Comparison of ENCODE assay signal across 8 mouse cellular contexts in the genomic region with DNA sequence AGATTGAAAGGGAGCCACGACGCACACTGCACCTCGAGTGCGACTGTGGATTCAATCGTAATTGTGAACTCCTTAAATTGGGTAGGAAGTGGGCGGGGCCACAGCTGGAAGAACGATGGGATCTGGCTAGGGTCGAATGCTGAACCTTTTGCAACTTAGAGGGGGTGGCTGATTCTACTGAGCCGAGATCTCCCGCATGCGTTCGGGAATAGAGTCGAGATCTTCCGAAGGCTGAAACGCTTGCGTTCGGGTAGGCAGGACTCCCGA. TPM values are rescaled to one million over a fixed set of nuclear protein-coding genes. Genes with fewer than 3 reads are reported as not detected.
DNase-seq lines count a peak whose midpoint lies in the region; ATAC-seq and TF ChIP-seq lines count a peak whose summit lies in the region.

No protein-coding gene starts in this region.

- H3K4me3 ChIP-seq in heart, adult 2 months = peak overlapping the region; percentile 72
- H3K4me3 ChIP-seq in thymus, adult 2 months (ENCODE audit: control insufficient read depth, insufficient read depth, low read length) = peak overlapping the region; percentile 69
- H3K4me3 ChIP-seq in limb, embryonic 15.5 days = peak overlapping the region; percentile 68
- H3K4me3 ChIP-seq in stomach, postnatal 0 days (ENCODE audit: low read depth, low read length) = peak overlapping the region; percentile 83

- no peaks in the 10 kb centered on the region; the same call in 1 of the 2 replicates for H3K4me1 ChIP-seq in heart, adult 2 months (ENCODE audit: control insufficient read depth, insufficient read depth, low read length)
- H3K4me1 ChIP-seq in thymus, adult 2 months (replicated peaks; ENCODE audit: control insufficient read depth, insufficient read depth, low read length) = peaks cover 16% of the 10 kb centered on the region
- H3K4me1 ChIP-seq in limb, embryonic 15.5 days = peaks cover 21% of the 10 kb centered on the region
- H3K4me1 ChIP-seq in stomach, postnatal 0 days (replicated peaks; ENCODE audit: control insufficient read depth, insufficient read depth) = no peaks in the 10 kb centered on the region

- peak overlapping the region; percentile 97 for H3K27ac ChIP-seq in heart, adult 2 months
- H3K27ac ChIP-seq in thymus, adult 2 months (ENCODE audit: control insufficient read depth, insufficient read depth, low read length) = peak overlapping the region; percentile 77
- H3K27ac ChIP-seq in limb, embryonic 15.5 days = peak overlapping the region; percentile 99
- H3K27ac ChIP-seq in stomach, postnatal 0 days (replicated peaks) = peak overlapping the region; percentile 95

- no peaks in the 10 kb centered on the region for H3K9me3 ChIP-seq in limb, embryonic 15.5 days
- no peaks in the 10 kb centered on the region for H3K9me3 ChIP-seq in stomach, postnatal 0 days (ENCODE audit: control insufficient read depth, low read length)

- TF ChIP-seq CTCF in heart, adult 2 months (IDR thresholded peaks at IDR 0.05) = no peak
- TF ChIP-seq CTCF in thymus, adult 2 months (IDR thresholded peaks at IDR 0.05; ENCODE audit: borderline replicate concordance, control insufficient read depth, extremely low read depth, insufficient read depth, low read length, poor library complexity) = no peak
- no peak for TF ChIP-seq CTCF in stomach, postnatal 0 days (IDR thresholded peaks at IDR 0.05; ENCODE audit: low read depth)

- H3K36me3 ChIP-seq in heart, adult 2 months (ENCODE audit: control insufficient read depth, insufficient read depth, low read length) = no peaks in the 10 kb centered on the region; the same call in 1 of the 2 replicates
- no peaks in the 10 kb centered on the region for H3K36me3 ChIP-seq in thymus, adult 2 months (ENCODE audit: control insufficient read depth, insufficient read depth, low read length)
- peaks cover 32% of the 10 kb centered on the region for H3K36me3 ChIP-seq in limb, embryonic 15.5 days
- peaks cover 13% of the 10 kb centered on the region for H3K36me3 ChIP-seq in stomach, postnatal 0 days (ENCODE audit: control insufficient read depth, insufficient read depth, low read length)

- TF ChIP-seq POLR2A in heart, adult 2 months (IDR thresholded peaks at IDR 0.05; ENCODE audit: insufficient read depth, low read depth, low read length) = no peak
- TF ChIP-seq POLR2A in thymus, adult 2 months (IDR thresholded peaks at IDR 0.05; ENCODE audit: control insufficient read depth, extremely low read depth, insufficient read depth, low read length, poor library complexity) = no peak

- peak overlapping the region; percentile 66 for H3K9ac ChIP-seq in heart, adult 2 months (ENCODE audit: low read depth, low read length)
- H3K9ac ChIP-seq in limb, embryonic 15.5 days = peak overlapping the region; percentile 80
- H3K9ac ChIP-seq in stomach, postnatal 0 days (ENCODE audit: low read length) = peak overlapping the region; percentile 77

- under 1% methylated on average over 18 of the region's 18 CpGs for WGBS in heart, adult 2 months
- 0% methylated on average over 18 of the region's 18 CpGs for WGBS in thymus, adult 2 months
- WGBS in limb, embryonic 15.5 days = under 1% methylated on average over 18 of the region's 18 CpGs
- WGBS in stomach, postnatal 0 days = 0% methylated on average over 18 of the region's 18 CpGs

- no peaks in the 10 kb centered on the region for H3K79me2 ChIP-seq in heart, adult 2 months (replicated peaks; ENCODE audit: control insufficient read depth, insufficient read depth, low read length)

- H3K27me3 ChIP-seq in heart, adult 2 months (ENCODE audit: control insufficient read depth, insufficient read depth, low read length) = no peaks in the 10 kb centered on the region
- no peaks in the 10 kb centered on the region for H3K27me3 ChIP-seq in thymus, adult 2 months (ENCODE audit: control insufficient read depth, insufficient read depth, low read length)
- H3K27me3 ChIP-seq in limb, embryonic 15.5 days = no peaks in the 10 kb centered on the region
- no peaks in the 10 kb centered on the region for H3K27me3 ChIP-seq in stomach, postnatal 0 days (ENCODE audit: control insufficient read depth, insufficient read depth, low read length)

- TF ChIP-seq EP300 in heart, adult 2 months (IDR thresholded peaks at IDR 0.05; ENCODE audit: insufficient read depth, low read depth, low read length) = peak; percentile 75; the same call in 1 of the 2 replicates
- no peak for TF ChIP-seq EP300 in stomach, postnatal 0 days (optimal IDR thresholded peaks at IDR 0.05)

- peak overlapping the region; percentile 84 for H3K4me2 ChIP-seq in limb, embryonic 15.5 days
- H3K4me2 ChIP-seq in stomach, postnatal 0 days (replicated peaks; ENCODE audit: low read depth) = peak overlapping the region; percentile 79

- DNase-seq in heart, adult 2 months = no peak
- DNase-seq in heart, postnatal 36 days = no peak
- DNase-seq in thymus, adult 2 months = no peak
- no peak for DNase-seq in thymus, adult 18-20 months
- no peak for DNase-seq in stomach, postnatal 0 days (ENCODE audit: low spot score)
- DNase-seq in adrenal gland, adult 18-20 months (ENCODE audit: low spot score in 2 of 2) = no peak
- no peak for DNase-seq in adrenal gland, adult (ENCODE audit: inconsistent age in 2 of 2, low spot score in 1 of 2)

- ATAC-seq in limb, embryonic 15.5 days (ENCODE audit: insufficient number of reproducible peaks, low FRiP score, low TSS enrichment, low read depth) = no peak
- no peak for ATAC-seq in stomach, postnatal 0 days (ENCODE audit: low FRiP score, low TSS enrichment)

- intact Hi-C loops in heart, adult 2 months (cut with DNase I) = loop anchor here (1.0 to 10.0 kb wide), 5 partner anchors 10 to 994 kb away; a partner anchor contains a TSS
- intact Hi-C loops in heart, postnatal 36 days (cut with DNase I) = loop anchor here (5.0 kb wide), 1 partner anchor 46 kb away; a partner anchor contains a TSS

RNA-seq across cellular contexts. Expression of a gene that starts 0.4 kb away (rescaled TPM):
- total RNA-seq in heart, adult 2 months (2021) = 10 to 100 TPM; 19.2 to 19.7 TPM
- polyA plus RNA-seq in heart, adult 2 months (2012; rRNA removed) = 24.9 and 25.0 TPM in 2 replicates
- total RNA-seq in heart, postnatal 36 days (2021) = 10 to 100 TPM; 18.7 to 22.1 TPM
- polyA plus RNA-seq in thymus, adult 2 months (2012; rRNA removed) = 75.5 and 82.5 TPM in 2 replicates
- polyA plus RNA-seq in limb, embryonic 15.5 days (2015; fragmentation: Nextera tagmentation; extraction: Ambion mirVana) = 59.7 and 63.6 TPM in 2 replicates
- 27.1 and 28.3 TPM in 2 replicates for polyA plus RNA-seq in stomach, postnatal 0 days (2015; fragmentation: Nextera tagmentation; extraction: Ambion mirVana)
- 10 to 100 TPM; 61.3 to 82.9 TPM for total RNA-seq in adrenal gland, adult 18-20 months (2021)

RNA-seq across cellular contexts. Expression of a gene that starts 1.1 kb away (rescaled TPM):
- total RNA-seq in heart, adult 2 months (2021) = 10 to 100 TPM; 60.0 to 66.6 TPM
- polyA plus RNA-seq in heart, adult 2 months (2012; rRNA removed) = 80.8 and 82.3 TPM in 2 replicates
- total RNA-seq in heart, postnatal 36 days (2021) = 10 to 100 TPM; 73.9 to 77.4 TPM
- 53.6 and 57.6 TPM in 2 replicates for polyA plus RNA-seq in thymus, adult 2 months (2012; rRNA removed)
- polyA plus RNA-seq in limb, embryonic 15.5 days (2015; fragmentation: Nextera tagmentation; extraction: Ambion mirVana) = 251 and 270 TPM in 2 replicates
- polyA plus RNA-seq in stomach, postnatal 0 days (2015; fragmentation: Nextera tagmentation; extraction: Ambion mirVana) = 143 TPM in 2 replicates
- total RNA-seq in adrenal gland, adult 18-20 months (2021) = 100 to 1,000 TPM in 1 of 2 experiments, 10 to 100 TPM in 1; 87.7 to 105 TPM

RNA-seq across cellular contexts. Expression of a gene that starts 10.1 kb away (rescaled TPM):
- 100 to 1,000 TPM; 584 to 688 TPM for total RNA-seq in heart, adult 2 months (2021)
- polyA plus RNA-seq in heart, adult 2 months (2012; rRNA removed) = 761 and 901 TPM in 2 replicates
- total RNA-seq in heart, postnatal 36 days (2021) = 100 to 1,000 TPM; 621 to 660 TPM
- 2,860 and 2,943 TPM in 2 replicates for polyA plus RNA-seq in thymus, adult 2 months (2012; rRNA removed)
- polyA plus RNA-seq in limb, embryonic 15.5 days (2015; fragmentation: Nextera tagmentation; extraction: Ambion mirVana) = 1,336 and 1,506 TPM in 2 replicates
- 1,098 and 1,141 TPM in 2 replicates for polyA plus RNA-seq in stomach, postnatal 0 days (2015; fragmentation: Nextera tagmentation; extraction: Ambion mirVana)
- total RNA-seq in adrenal gland, adult 18-20 months (2021) = 100 to 1,000 TPM; 858 to 933 TPM

RNA-seq across cellular contexts. Expression of a gene that starts 16.4 kb away (rescaled TPM):
- 1 to 10 TPM; 1.4 to 2.1 TPM for total RNA-seq in heart, adult 2 months (2021)
- 3.3 and 4.9 TPM in 2 replicates for polyA plus RNA-seq in heart, adult 2 months (2012; rRNA removed)
- total RNA-seq in heart, postnatal 36 days (2021) = 1 to 10 TPM in 1 of 2 experiments, under 1 TPM in 1; 0.54 to 1.2 TPM
- polyA plus RNA-seq in thymus, adult 2 months (2012; rRNA removed) = 21.7 and 27.9 TPM in 2 replicates
- polyA plus RNA-seq in limb, embryonic 15.5 days (2015; fragmentation: Nextera tagmentation; extraction: Ambion mirVana) = 5.0 and 7.0 TPM in 2 replicates
- 70.1 and 77.4 TPM in 2 replicates for polyA plus RNA-seq in stomach, postnatal 0 days (2015; fragmentation: Nextera tagmentation; extraction: Ambion mirVana)
- total RNA-seq in adrenal gland, adult 18-20 months (2021) = 10 to 100 TPM; 11.0 to 12.9 TPM

RNA-seq across cellular contexts. Expression of a gene that starts 26.4 kb away (rescaled TPM):
- total RNA-seq in heart, adult 2 months (2021) = 1 to 10 TPM; 2.2 to 2.4 TPM
- polyA plus RNA-seq in heart, adult 2 months (2012; rRNA removed) = 5.7 and 6.7 TPM in 2 replicates
- 1 to 10 TPM; 1.7 to 2.6 TPM for total RNA-seq in heart, postnatal 36 days (2021)
- polyA plus RNA-seq in thymus, adult 2 months (2012; rRNA removed) = 17.5 and 20.0 TPM in 2 replicates
- 0.96 and 2.4 TPM in 2 replicates for polyA plus RNA-seq in limb, embryonic 15.5 days (2015; fragmentation: Nextera tagmentation; extraction: Ambion mirVana)
- 0.82 and 1.0 TPM in 2 replicates for polyA plus RNA-seq in stomach, postnatal 0 days (2015; fragmentation: Nextera tagmentation; extraction: Ambion mirVana)
- 1 to 10 TPM; 3.0 to 5.6 TPM for total RNA-seq in adrenal gland, adult 18-20 months (2021)
